Mouse (Mus musculus) MEL (cell line): Measurements from ENCODE around the gene Pard6a.

Source experiments
- CTCF ChIP-seq, 3 experiments: IDR thresholded peaks in 2 of 3; conservative IDR thresholded peaks in 1 of 3; 2 replicates each; pipeline ENCODE4 v1.5.1; 2011 to 2012; ENCODE audit warnings: low read length in 3 of 3, low read depth in 2 of 3, mild to moderate bottlenecking in 2 of 3, improper control_type of control experiment in 1 of 3, inconsistent platforms in 1 of 3, mixed read lengths in 1 of 3, moderate library complexity in 1 of 3; ENCODE audit not compliant: control insufficient read depth in 1 of 3, insufficient read depth in 1 of 3, poor library complexity in 1 of 3, severe bottlenecking in 1 of 3
- POLR2AphosphoS5 ChIP-seq: IDR thresholded peaks from 2 replicates; pipeline ENCODE4 v1.6.1; 2012; ENCODE audit warnings: low read depth, borderline replicate concordance, mild to moderate bottlenecking, inconsistent platforms, low read length, moderate library complexity, mixed read lengths
- RAD21 ChIP-seq: IDR thresholded peaks from 2 replicates; pipeline ENCODE4 v1.6.1; 2011; ENCODE audit warnings: mild to moderate bottlenecking, low read depth, low read length, improper control_type of control experiment

GRCm38 (mm10) chr8:105709317-105709716, 8.4 kb downstream of the Pard6a start:
- TF ChIP-seq POLR2AphosphoS5 = no peak
- TF ChIP-seq RAD21 = no peak
- TF ChIP-seq CTCF (IDR thresholded peaks at IDR 0.05 in 2 of 3, conservative IDR thresholded peaks at IDR 0.05 in 1 of 3; ENCODE audit: control insufficient read depth in 1 of 3, insufficient read depth in 1 of 3, low read depth in 2 of 3, low read length in 3 of 3, poor library complexity in 1 of 3, severe bottlenecking in 1 of 3) = no peak
